Mouse (Mus musculus) heart, adult 9 months (tissue): ENCODE data around the gene Jph3.
A peak's percentile ranks its signal among the peaks of the same experiment; 100 is the strongest.

ENCODE experiments used
- DNase-seq, 2 experiments: peaks; one replicate each; pipeline ENCODE4 v3.0.0; 2022; ENCODE audit warnings: low spot score in 2 of 2

The Jph3 gene

GRCm38 (mm10) chr8:121832061-121832460, 102.6 kb downstream of the Jph3 start:
- DNase-seq = no peak

GRCm38 (mm10) chr8:121832503-121832902, 103.1 kb downstream of the Jph3 start:
- peak in 1 of 2 experiments; percentile 66 for DNase-seq

GRCm38 (mm10) chr8:121841242-121841641, 111.8 kb downstream of the Jph3 start:
- no peak for DNase-seq

GRCm38 (mm10) chr8:121842064-121842955, 112.9 kb downstream of the Jph3 start:
- no peak for DNase-seq

- DNase-seq = no peak
Measured at GRCm38 (mm10) chr8:121843184-121843733, 113.8 kb downstream of the Jph3 start.
